ENCODE assay signal across 27 mouse cellular contexts in the genomic region with DNA sequence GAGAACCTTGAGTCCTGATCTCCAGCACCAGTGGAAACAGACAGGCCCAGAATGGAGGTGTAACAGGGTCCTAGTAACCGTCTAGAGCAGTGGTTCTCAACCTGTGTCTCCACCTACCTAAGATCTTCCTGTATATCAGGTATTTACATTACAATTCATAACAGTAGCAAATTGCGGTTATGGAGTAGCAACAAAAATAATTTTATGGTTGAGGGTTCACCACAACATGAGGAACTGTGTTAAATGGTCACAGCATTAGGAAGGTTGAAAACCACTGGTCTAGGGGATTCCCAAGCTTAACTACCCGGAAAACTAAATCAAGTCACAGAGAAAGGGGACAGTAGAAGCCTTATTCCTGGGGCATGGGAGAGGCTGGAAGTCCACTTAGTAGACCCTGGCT.
"Had no signal": no experiment of that assay in that cellular context is flagged by ENCODE, and none has a peak within 500 bp of the region (broad histone marks: within the 10 kb centered on the region; RNA-seq: fewer than 3 reads in every experiment).

No protein-coding gene starts in this region.

- H3K4me2 ChIP-seq: limb, embryonic 12.5 days; limb, embryonic 13.5 days; limb, embryonic 15.5 days; liver, embryonic 11.5 days; liver, embryonic 12.5 days; liver, embryonic 13.5 days; liver, embryonic 15.5 days; lung, embryonic 14.5 days; lung, embryonic 15.5 days; midbrain, embryonic 11.5 days; midbrain, embryonic 12.5 days; midbrain, embryonic 13.5 days; midbrain, embryonic 15.5 days had no signal

- H3K9me3 ChIP-seq: limb, embryonic 10.5 days; limb, embryonic 12.5 days; limb, embryonic 13.5 days; limb, embryonic 15.5 days; liver, embryonic 12.5 days; liver, embryonic 13.5 days; liver, embryonic 15.5 days; lung, embryonic 15.5 days; megakaryocyte, embryonic 14.5 days; midbrain, embryonic 10.5 days; midbrain, embryonic 12.5 days; midbrain, embryonic 13.5 days; midbrain, embryonic 15.5 days had no signal

- H3K27me3 ChIP-seq: limb, embryonic 12.5 days; limb, embryonic 13.5 days; limb, embryonic 15.5 days; liver, embryonic 13.5 days had no signal

- H3K27ac ChIP-seq: limb, embryonic 10.5 days; limb, embryonic 12.5 days; limb, embryonic 13.5 days; limb, embryonic 15.5 days; liver, embryonic 12.5 days; liver, embryonic 13.5 days; liver, embryonic 14.5 days; liver, embryonic 15.5 days; lung, embryonic 15.5 days; macrophage; midbrain, embryonic 10.5 days; midbrain, embryonic 12.5 days; midbrain, embryonic 13.5 days; midbrain, embryonic 15.5 days had no signal

- H3K4me1 ChIP-seq: limb, embryonic 15.5 days; liver, embryonic 12.5 days; liver, embryonic 15.5 days; midbrain, embryonic 10.5 days; midbrain, embryonic 12.5 days; midbrain, embryonic 13.5 days; midbrain, embryonic 15.5 days had no signal

- DNase-seq: left cerebral cortex, postnatal 4 days; liver; liver, embryonic 13.5 days; liver, postnatal 0 days; lung, adult 2 months; lung, embryonic 14.5 days; lung, postnatal 10 days; lung, postnatal 14 days; lung, postnatal 4 days; midbrain, embryonic 14.5 days had no signal

- H3K4me3 ChIP-seq: limb, embryonic 10.5 days; limb, embryonic 12.5 days; limb, embryonic 13.5 days; limb, embryonic 15.5 days; liver, embryonic 12.5 days; liver, embryonic 13.5 days; liver, embryonic 15.5 days; lung, embryonic 15.5 days; megakaryocyte, embryonic 14.5 days; midbrain, embryonic 10.5 days; midbrain, embryonic 12.5 days; midbrain, embryonic 13.5 days; midbrain, embryonic 15.5 days; myocyte had no signal

- H3K36me3 ChIP-seq: limb, embryonic 10.5 days; limb, embryonic 12.5 days; limb, embryonic 13.5 days; limb, embryonic 15.5 days; liver, embryonic 12.5 days; liver, embryonic 13.5 days; liver, embryonic 15.5 days; lung, embryonic 15.5 days; midbrain, embryonic 10.5 days; midbrain, embryonic 12.5 days; midbrain, embryonic 13.5 days; midbrain, embryonic 15.5 days had no signal

- H3K9ac ChIP-seq: limb, embryonic 12.5 days; limb, embryonic 13.5 days; limb, embryonic 15.5 days; liver, embryonic 12.5 days; liver, embryonic 13.5 days; liver, embryonic 14.5 days; liver, embryonic 15.5 days; liver, postnatal 0 days; lung, embryonic 14.5 days; lung, embryonic 15.5 days; midbrain, embryonic 12.5 days; midbrain, embryonic 13.5 days; midbrain, embryonic 15.5 days had no signal
